Mouse (Mus musculus) intestine, postnatal 0 days (tissue): ENCODE data around the gene Bmpr1b. TPM values are rescaled to one million over a fixed set of nuclear protein-coding genes. Genes with fewer than 3 reads are reported as not detected.

Experiments used
- ATAC-seq: fragments of 200-750 bp; cut with Nextera tagmentation; 2 replicates; pipeline ENCODE4 v1.8.0; 2017; ENCODE audit warnings: mild to moderate bottlenecking, moderate TSS enrichment, moderate library complexity
- H3K27ac ChIP-seq: fragments of 300-500 bp; sonication (generic); 2 replicates; pipeline ENCODE4 v1.5.1; 2014; ENCODE audit warnings: mild to moderate bottlenecking, low read depth, low read length, moderate library complexity
- H3K27me3 ChIP-seq: fragments of 300-500 bp; sonication (generic); replicated peaks from 2 replicates; pipeline ENCODE4 v1.6.1; 2014; ENCODE audit warnings: low read length, mixed read lengths; ENCODE audit not compliant: control insufficient read depth, insufficient read depth
- H3K36me3 ChIP-seq: fragments of 300-500 bp; sonication (generic); 2 replicates; pipeline ENCODE4 v1.6.1; 2014; ENCODE audit warnings: mild to moderate bottlenecking, moderate library complexity; ENCODE audit not compliant: control insufficient read depth, insufficient read depth
- H3K4me1 ChIP-seq: fragments of 300-500 bp; sonication (generic); replicated peaks from 2 replicates; pipeline ENCODE4 v1.6.1; 2014; ENCODE audit warnings: antibody characterized with exemption, low read length, mixed read lengths; ENCODE audit not compliant: control insufficient read depth, insufficient read depth
- H3K4me2 ChIP-seq: fragments of 300-500 bp; sonication (generic); replicated peaks from 2 replicates; pipeline ENCODE4 v1.6.1; 2014; ENCODE audit warnings: low read depth, mild to moderate bottlenecking, moderate library complexity
- H3K4me3 ChIP-seq: fragments of 300-500 bp; sonication (generic); 2 replicates; pipeline ENCODE4 v1.5.1; 2014; ENCODE audit warnings: low read depth, low read length
- H3K9ac ChIP-seq: fragments of 300-500 bp; sonication (generic); 2 replicates; pipeline ENCODE4 v1.6.1; 2014; ENCODE audit warnings: mild to moderate bottlenecking, low read depth, low read length
- H3K9me3 ChIP-seq: fragments of 300-500 bp; sonication (generic); 2 replicates; pipeline ENCODE4 v1.6.1; 2016; ENCODE audit warnings: mixed run types; ENCODE audit not compliant: control insufficient read depth
- CTCF ChIP-seq: sonication (generic); IDR thresholded peaks from 2 replicates; pipeline ENCODE4 v1.5.1; 2016; ENCODE audit warnings: low read depth, mild to moderate bottlenecking, control low read depth, antibody characterized with exemption, moderate library complexity
- WGBS: fragments of 180-500 bp; shearing (Covaris S2); extraction: QIAGEN DNeasy Blood & Tissue Kit; methylation state at CpG from one replicate; pipeline ENCODE4 v1.1.7; 2014; 5-methylcytosine and 5-hydroxymethylcytosine counted together
- polyA plus RNA-seq: library from polyadenylated mRNA; unstranded; fragments of >200 nt; fragmentation: Nextera tagmentation; extraction: Ambion mirVana; gene quantifications from 2 replicates; pipeline ENCODE4 v1.2.1, GENCODE M21; 2015

The Bmpr1b gene
- polyA plus RNA-seq, 1 experiment from 2014 or later = 0.33 TPM

DNA sequence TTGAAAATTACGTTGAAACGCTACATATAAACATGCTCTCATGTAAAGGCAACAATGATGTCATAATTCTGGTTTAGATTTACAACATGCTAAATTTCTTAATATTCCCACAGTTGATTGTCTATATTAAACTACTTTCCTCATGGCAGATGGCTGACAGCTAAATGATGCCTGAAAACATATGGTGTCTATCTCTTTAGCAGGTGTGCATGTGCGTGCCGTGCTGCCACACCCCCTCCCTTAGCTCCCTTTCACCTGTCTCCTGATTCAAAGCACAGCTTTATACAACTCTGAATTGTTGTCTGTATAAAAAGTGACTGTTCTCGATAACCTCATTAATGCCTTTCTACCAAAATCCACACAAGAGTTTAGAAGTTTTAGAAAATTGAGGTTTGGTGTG is 229.0 kb downstream of the Bmpr1b start:
- Histone ChIP-seq H3K4me3 (no peak overlapping the region), H3K27me3 (no peaks in the 10 kb centered on the region), H3K9ac (no peak overlapping the region), H3K4me2 (no peak overlapping the region), H3K4me1 (no peaks in the 10 kb centered on the region), H3K9me3 (no peaks in the 10 kb centered on the region), H3K36me3 (no peaks in the 10 kb centered on the region), H3K27ac (no peak overlapping the region)
- ATAC-seq = no peak
- TF ChIP-seq CTCF = no peak
- WGBS = 84% methylated on average over 5 of the region's 5 CpGs

DNA sequence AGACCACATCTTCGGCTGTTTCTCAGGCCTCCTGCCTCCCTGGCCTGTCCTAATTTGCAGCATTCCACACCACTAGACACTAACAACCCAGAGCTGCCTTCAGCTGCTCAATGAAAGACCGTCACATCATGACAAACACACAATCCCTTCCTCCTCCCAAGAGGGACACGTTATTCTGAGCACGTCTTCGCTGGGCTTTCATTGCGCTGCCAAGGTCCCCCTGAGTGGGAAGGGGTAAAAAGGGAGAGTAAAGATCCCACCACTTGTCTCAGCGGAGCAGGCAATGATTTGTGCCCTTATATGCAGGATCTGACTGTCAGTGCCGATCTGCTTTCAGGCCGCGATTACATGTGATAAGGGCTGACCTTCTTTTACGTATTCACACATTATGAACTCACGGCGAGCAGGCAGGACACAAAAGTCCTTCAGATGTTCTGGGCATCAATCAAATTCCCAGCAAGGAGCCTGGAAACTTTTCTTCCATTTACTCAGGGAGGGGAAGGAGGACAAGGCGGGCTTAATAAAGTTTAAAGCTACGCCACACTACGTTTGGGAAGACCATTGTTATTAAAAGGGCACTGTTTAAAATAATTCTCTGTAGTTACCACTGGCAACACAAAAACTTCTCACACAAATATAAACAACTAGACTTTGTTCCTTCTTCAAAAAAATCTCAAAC is 232.5 kb downstream of the Bmpr1b start:
- 59% methylated on average over 16 of the region's 16 CpGs for WGBS
- H3K4me1 ChIP-seq = no peaks in the 10 kb centered on the region
- peak overlapping the region; percentile 32 for H3K4me2 ChIP-seq
- H3K27ac ChIP-seq = no peak overlapping the region
- TF ChIP-seq CTCF = no peak
- no peaks in the 10 kb centered on the region for H3K9me3 ChIP-seq
- H3K9ac ChIP-seq = no peak overlapping the region
- ATAC-seq = no peak
- no peaks in the 10 kb centered on the region for H3K27me3 ChIP-seq
- no peak overlapping the region for H3K4me3 ChIP-seq
- no peaks in the 10 kb centered on the region for H3K36me3 ChIP-seq

DNA sequence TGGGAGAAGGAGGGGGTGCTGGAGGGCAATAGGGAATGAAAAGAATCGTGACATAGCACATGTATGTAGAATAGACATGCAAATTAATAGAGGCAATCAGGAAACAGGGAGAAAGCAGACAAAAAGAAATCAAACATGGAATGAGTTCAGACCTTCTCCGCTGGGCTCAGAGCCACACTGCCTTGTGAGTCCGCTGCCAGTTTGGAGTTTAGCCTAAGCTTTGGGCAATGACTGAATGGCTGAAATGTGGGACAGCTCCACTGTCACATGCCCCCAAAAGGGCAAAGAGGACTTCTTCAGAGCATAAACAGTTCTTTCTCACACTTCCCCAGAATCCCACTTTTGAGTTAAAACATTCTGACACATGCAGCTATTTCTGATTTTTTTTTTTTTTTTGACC is 236.3 kb downstream of the Bmpr1b start:
- no peak for ATAC-seq
- no peak overlapping the region for H3K27ac ChIP-seq
- 86% methylated on average over 3 of the region's 3 CpGs for WGBS

DNA sequence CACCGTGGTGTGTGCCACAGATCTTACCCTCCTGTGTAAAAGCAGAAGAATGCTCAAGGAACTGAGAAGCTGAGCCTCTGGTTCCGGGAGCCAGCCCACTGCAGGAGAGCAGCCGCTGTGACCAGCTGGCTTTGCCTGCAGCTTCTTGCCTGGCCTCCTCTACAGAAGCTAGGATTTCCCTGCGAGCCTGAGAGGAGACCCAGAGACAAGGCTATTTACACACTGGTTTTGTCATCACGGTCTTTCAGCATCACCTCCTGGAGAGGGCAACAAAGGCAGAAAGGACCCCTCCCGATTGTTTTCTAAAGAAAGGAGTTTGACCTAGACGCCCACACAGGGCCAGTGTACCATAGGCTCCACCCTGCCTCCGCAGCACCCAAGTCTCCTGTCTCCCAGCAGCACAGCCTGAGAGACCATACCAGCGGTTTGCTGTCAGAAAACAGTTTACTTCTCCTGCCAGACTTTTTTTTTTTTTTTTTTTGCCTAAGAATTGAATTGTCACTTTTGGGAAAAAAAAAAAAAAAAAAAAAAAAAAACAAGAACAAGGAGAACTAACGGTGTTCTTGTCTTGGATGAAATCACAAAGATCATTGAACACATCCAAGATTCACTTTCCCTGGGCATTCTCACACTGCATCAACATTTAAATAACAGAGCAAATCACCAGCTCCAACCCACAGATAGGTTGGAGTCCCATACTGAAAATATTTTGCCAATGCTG is 237.7 kb downstream of the Bmpr1b start:
- H3K4me3 ChIP-seq = no peak overlapping the region
- TF ChIP-seq CTCF = no peak
- H3K4me2 ChIP-seq = peak overlapping the region; percentile 40; the same call in 1 of the 2 replicates
- H3K27me3 ChIP-seq = no peaks in the 10 kb centered on the region
- WGBS = 18% methylated on average over 10 of the region's 10 CpGs
- no peaks in the 10 kb centered on the region for H3K4me1 ChIP-seq
- ATAC-seq = no peak
- H3K36me3 ChIP-seq = no peaks in the 10 kb centered on the region
- no peak overlapping the region for H3K9ac ChIP-seq
- no peak overlapping the region for H3K27ac ChIP-seq
- no peaks in the 10 kb centered on the region for H3K9me3 ChIP-seq

More for the DNA sequence above, 236.3 kb downstream of the Bmpr1b start:
- Histone ChIP-seq H3K4me1 (no peaks in the 10 kb centered on the region), H3K27me3 (no peaks in the 10 kb centered on the region), H3K36me3 (no peaks in the 10 kb centered on the region), H3K9ac (no peak overlapping the region), H3K4me2 (no peak overlapping the region), H3K9me3 (no peaks in the 10 kb centered on the region), H3K4me3 (no peak overlapping the region)
- no peak for TF ChIP-seq CTCF

DNA sequence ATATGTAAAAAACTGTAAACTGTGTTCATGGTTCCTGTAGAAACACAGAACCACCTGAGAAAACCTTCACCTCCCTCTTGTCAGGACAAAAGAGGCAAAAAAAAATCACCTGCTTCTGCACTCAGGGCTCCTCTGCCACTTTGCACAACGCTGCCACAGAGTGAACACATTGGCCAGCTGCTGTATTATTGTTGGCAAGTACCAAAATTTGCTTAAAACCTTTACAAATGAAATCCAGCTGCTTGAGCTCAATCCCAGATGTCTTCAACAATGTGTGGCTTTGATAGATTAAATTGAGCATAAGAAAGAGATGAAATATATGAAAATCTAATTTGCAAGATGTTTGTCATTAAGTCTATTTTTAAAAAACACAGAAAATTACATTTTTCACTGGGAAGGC is 245.8 kb downstream of the Bmpr1b start:
- H3K4me3 ChIP-seq = no peak overlapping the region
- TF ChIP-seq CTCF = no peak
- ATAC-seq = no peak
- H3K9ac ChIP-seq = no peak overlapping the region
- H3K4me1 ChIP-seq = no peaks in the 10 kb centered on the region
- no peak overlapping the region for H3K4me2 ChIP-seq
- H3K27ac ChIP-seq = no peak overlapping the region
- no peaks in the 10 kb centered on the region for H3K27me3 ChIP-seq
- WGBS = 58% methylated on average over 1 of the region's 1 CpGs
- H3K36me3 ChIP-seq = no peaks in the 10 kb centered on the region
- H3K9me3 ChIP-seq = no peaks in the 10 kb centered on the region

DNA sequence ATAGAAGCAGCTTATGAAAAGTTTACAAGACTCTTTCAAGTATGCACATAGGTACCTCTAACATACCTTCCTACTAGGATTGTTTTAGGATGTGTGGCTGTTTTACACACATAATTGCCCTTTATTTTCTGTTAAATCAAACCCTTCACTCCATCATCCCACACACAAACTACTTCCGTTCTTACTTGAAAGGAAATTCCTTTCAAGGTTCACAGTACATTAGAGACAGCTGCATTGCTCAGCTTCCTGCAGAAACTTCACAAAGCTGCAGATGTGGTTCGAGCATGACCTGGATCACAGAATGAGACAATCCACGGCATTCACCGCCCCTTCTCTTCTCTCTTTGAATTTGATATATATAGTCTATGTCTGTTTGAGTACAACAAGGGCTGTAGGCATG is 248.1 kb downstream of the Bmpr1b start:
- ATAC-seq = no peak
- Histone ChIP-seq H3K4me1 (no peaks in the 10 kb centered on the region), H3K4me3 (no peak overlapping the region), H3K27ac (no peak overlapping the region), H3K36me3 (no peaks in the 10 kb centered on the region), H3K9ac (no peak overlapping the region), H3K27me3 (no peaks in the 10 kb centered on the region), H3K4me2 (no peak overlapping the region), H3K9me3 (no peaks in the 10 kb centered on the region)
- no peak for TF ChIP-seq CTCF
- WGBS = 58% methylated on average over 4 of the region's 4 CpGs
